14 mouse cellular contexts compared by ENCODE assay signal in the genomic region with DNA sequence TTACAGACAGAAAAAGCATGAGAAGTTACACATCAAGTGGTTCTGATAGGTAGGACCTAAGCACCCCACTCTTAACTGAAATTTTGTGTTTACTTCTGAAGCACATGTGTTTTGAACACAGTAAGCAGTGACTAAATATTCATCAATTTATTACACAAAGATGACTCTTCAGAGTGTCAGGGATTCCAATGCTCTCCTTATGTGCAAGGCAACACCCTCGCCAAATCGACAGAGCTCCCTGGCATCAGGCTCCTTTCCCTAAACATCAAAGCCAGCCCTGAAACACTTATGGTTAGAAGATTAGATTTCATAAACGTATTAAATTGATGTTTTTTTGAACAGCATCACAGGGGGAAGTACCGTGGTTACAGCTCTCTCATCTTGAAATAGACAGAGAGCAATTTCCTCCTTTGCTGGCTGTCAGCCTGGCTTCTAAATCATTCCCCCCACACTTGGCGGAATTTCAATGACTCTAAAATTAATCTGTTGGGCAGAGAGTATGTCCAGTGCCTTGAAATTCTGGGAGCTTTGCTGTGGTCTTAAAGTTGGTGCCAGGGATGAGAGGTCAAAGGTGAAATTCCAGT.
DNase-seq lines count a peak whose midpoint lies in the region; ATAC-seq lines count a peak whose summit lies in the region.
"Had no signal": no experiment of that assay in that cellular context is flagged by ENCODE, and none has a peak within 500 bp of the region (broad histone marks: within the 10 kb centered on the region; RNA-seq: fewer than 3 reads in every experiment).

No protein-coding gene starts in this region.

- peak; percentile 58 for ATAC-seq in hindbrain, embryonic 16.5 days
- ATAC-seq in forebrain, embryonic 16.5 days: peak; percentile 81

- no peaks in the 10 kb centered on the region for H3K36me3 ChIP-seq in hindbrain, embryonic 16.5 days (ENCODE audit: control insufficient read depth, insufficient read depth, low read length)
- H3K36me3 ChIP-seq in hindbrain, embryonic 10.5 days: no peaks in the 10 kb centered on the region
- H3K36me3 ChIP-seq in forebrain, embryonic 16.5 days (ENCODE audit: control insufficient read depth, insufficient read depth): no peaks in the 10 kb centered on the region
- H3K36me3 ChIP-seq: limb, embryonic 10.5 days had no signal

- H3K9ac ChIP-seq in hindbrain, embryonic 16.5 days (ENCODE audit: low read depth, low read length): no peak overlapping the region
- no peak overlapping the region for H3K9ac ChIP-seq in forebrain, embryonic 16.5 days (replicated peaks; ENCODE audit: low read depth, low read length)
- H3K9ac ChIP-seq: liver, embryonic 14.5 days had no signal

- no peak overlapping the region for H3K27ac ChIP-seq in hindbrain, embryonic 16.5 days (ENCODE audit: low read depth, low read length)
- no peak overlapping the region for H3K27ac ChIP-seq in hindbrain, embryonic 10.5 days
- peak overlapping the region; percentile 28; the same call in 1 of the 2 replicates for H3K27ac ChIP-seq in forebrain, embryonic 16.5 days (ENCODE audit: low read length)
- H3K27ac ChIP-seq: limb, embryonic 10.5 days; liver, embryonic 14.5 days; macrophage had no signal

- H3K4me3 ChIP-seq in hindbrain, embryonic 16.5 days (ENCODE audit: low read length): no peak overlapping the region
- no peak overlapping the region for H3K4me3 ChIP-seq in hindbrain, embryonic 10.5 days
- H3K4me3 ChIP-seq in forebrain, embryonic 16.5 days (replicated peaks; ENCODE audit: low read length): no peak overlapping the region
- H3K4me3 ChIP-seq: limb, embryonic 10.5 days had no signal

- H3K4me2 ChIP-seq in hindbrain, embryonic 16.5 days (ENCODE audit: low read length): no peak overlapping the region
- H3K4me2 ChIP-seq in forebrain, embryonic 16.5 days (ENCODE audit: low read length): no peak overlapping the region

- 49% methylated on average over 5 of the region's 5 CpGs for WGBS in hindbrain, embryonic 16.5 days
- WGBS in hindbrain, embryonic 10.5 days: 73% methylated on average over 5 of the region's 5 CpGs
- 41% methylated on average over 5 of the region's 5 CpGs for WGBS in forebrain, embryonic 16.5 days

- no peaks in the 10 kb centered on the region for H3K4me1 ChIP-seq in hindbrain, embryonic 16.5 days (ENCODE audit: control insufficient read depth, insufficient read depth, low read depth, low read length)
- H3K4me1 ChIP-seq in hindbrain, embryonic 10.5 days (replicated peaks): no peaks in the 10 kb centered on the region
- peaks cover 5% of the 10 kb centered on the region for H3K4me1 ChIP-seq in forebrain, embryonic 16.5 days (replicated peaks; ENCODE audit: control insufficient read depth, insufficient read depth, low read length)
- H3K4me1 ChIP-seq: limb, embryonic 10.5 days had no signal

- H3K9me3 ChIP-seq in hindbrain, embryonic 16.5 days (ENCODE audit: control insufficient read depth, low read length): no peaks in the 10 kb centered on the region
- no peaks in the 10 kb centered on the region for H3K9me3 ChIP-seq in hindbrain, embryonic 10.5 days
- H3K9me3 ChIP-seq in forebrain, embryonic 16.5 days (ENCODE audit: control insufficient read depth, low read length): no peaks in the 10 kb centered on the region
- H3K9me3 ChIP-seq: limb, embryonic 10.5 days had no signal

- DNase-seq in adrenal gland, postnatal 10 days: peak; percentile 12
- no peak for DNase-seq in adrenal gland, adult 2 months
- no peak for DNase-seq in hindbrain, embryonic 10.5 days (ENCODE audit: low spot score)
- peak; percentile 9 for DNase-seq in lung, postnatal 10 days
- no peak for DNase-seq in lung, postnatal 14 days
- DNase-seq in thymus, postnatal 0 days (ENCODE audit: low spot score): no peak
- DNase-seq: adrenal gland, postnatal 36 days; cerebellum, adult 11 months; layer of hippocampus, adult 9-11 months had no signal

- no peaks in the 10 kb centered on the region for H3K27me3 ChIP-seq in hindbrain, embryonic 16.5 days (replicated peaks; ENCODE audit: control insufficient read depth, insufficient read depth, low read length)
- H3K27me3 ChIP-seq in hindbrain, embryonic 10.5 days (ENCODE audit: insufficient read depth, poor library complexity, severe bottlenecking): no peaks in the 10 kb centered on the region
- no peaks in the 10 kb centered on the region for H3K27me3 ChIP-seq in forebrain, embryonic 16.5 days (replicated peaks; ENCODE audit: control insufficient read depth, insufficient read depth, low read length)

Comparison
In these comparisons a context has a peak if more than half of its experiments do, and no peak if none do; other contexts are left out.
1. DNase-seq: peak in adrenal gland, postnatal 10 days (single experiment) and lung, postnatal 10 days (single experiment); none in adrenal gland, adult 2 months (single experiment), hindbrain, embryonic 10.5 days (single experiment), lung, postnatal 14 days (single experiment) and thymus, postnatal 0 days (single experiment).